Mouse (Mus musculus): ENCODE results near the gene Fbln1. TPM values are rescaled to one million over a fixed set of nuclear protein-coding genes. Genes with fewer than 3 reads are reported as not detected.

The Fbln1 gene
- not detected in 2 replicates for polyA plus RNA-seq (2012; ENCODE audit: insufficient read depth, insufficient read length, missing spikeins)

DNA sequence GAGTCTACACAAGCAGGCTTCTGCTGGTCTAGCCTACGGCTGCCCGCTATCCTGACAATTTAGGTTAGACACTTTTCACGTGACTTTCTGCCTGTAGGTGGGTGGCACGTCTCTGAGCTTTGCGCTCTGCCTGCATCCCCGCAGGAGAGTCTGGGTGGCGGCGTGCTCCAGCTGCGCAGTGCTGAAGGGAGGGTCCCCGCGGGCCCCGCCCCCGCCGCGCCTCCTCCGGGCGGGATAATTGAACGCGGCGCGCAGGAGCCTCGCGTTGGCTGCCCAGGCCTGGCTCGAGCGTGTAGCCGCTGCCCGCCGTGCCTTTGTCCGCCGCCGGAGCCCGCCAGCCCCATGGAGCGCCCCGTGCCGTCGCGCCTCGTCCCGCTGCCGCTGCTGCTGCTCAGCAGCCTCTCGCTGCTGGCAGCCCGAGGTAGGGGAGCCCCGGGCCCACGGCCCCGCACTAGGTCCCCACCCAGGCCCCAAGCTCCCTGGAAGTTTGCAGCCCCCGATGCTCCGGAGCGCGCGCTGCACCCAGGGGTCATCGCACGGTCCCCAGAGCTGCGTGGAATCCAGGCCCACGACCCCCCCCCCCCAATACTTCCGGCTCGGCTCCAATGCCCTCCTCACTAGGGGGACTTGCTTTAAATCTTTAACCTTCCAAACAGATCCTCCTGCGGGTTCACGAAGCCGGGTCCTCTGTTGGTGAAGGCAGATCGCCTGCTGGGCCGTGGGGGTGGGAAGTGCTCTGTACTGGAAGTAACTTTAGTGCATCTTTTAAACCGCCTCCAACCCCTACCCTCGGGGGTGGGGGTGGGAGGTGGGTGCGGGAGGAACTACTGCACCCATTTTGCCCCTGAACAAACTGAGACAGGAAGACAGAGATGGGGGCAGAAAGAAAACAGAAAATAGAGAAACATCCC, at the start of gene Fbln1:
Gene Fbln1, plus strand, starts transcription at position 158 of the 911 bp plus-strand sequence.
- H3K4me1 ChIP-seq (ENCODE audit: control insufficient read depth, insufficient read depth, low read length) = no peaks in the 10 kb centered on the region
- no peak within 1 kb of the TSS for H3K27ac ChIP-seq (ENCODE audit: insufficient read depth, low read depth, low read length)
- peak within 1 kb of the TSS; percentile 19; the same call in 1 of the 2 replicates for H3K4me3 ChIP-seq (ENCODE audit: insufficient read depth, low read length)
- TF ChIP-seq CTCF (IDR thresholded peaks at IDR 0.05; ENCODE audit: low read depth, low read length) = no peak
- TF ChIP-seq POLR2A (IDR thresholded peaks at IDR 0.05; ENCODE audit: borderline replicate concordance, low read depth, low read length) = no peak

DNA sequence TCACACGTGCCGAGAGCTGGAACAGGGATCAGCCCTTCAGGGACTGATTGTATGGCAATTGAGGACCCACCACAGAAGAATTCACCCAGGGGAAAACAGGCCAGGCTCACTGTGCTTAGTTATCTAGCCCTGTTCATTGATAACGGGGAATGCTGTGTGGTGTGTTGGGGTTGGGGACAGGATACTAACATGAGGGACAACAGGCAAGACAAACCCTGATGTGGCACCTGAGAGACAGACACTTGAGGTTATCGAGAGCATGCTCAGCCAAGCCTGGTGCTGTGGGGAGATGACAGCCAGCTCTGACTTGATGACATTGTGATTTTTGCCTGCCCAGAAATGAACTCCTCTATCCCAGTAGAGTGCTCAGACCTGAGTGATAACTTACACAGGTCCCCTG, 49.6 kb upstream of the Fbln1 start:
- Histone ChIP-seq H3K4me3 (ENCODE audit: insufficient read depth, low read length) (no peak overlapping the region), H3K27ac (ENCODE audit: insufficient read depth, low read depth, low read length) (no peak overlapping the region), H3K4me1 (ENCODE audit: control insufficient read depth, insufficient read depth, low read length) (no peaks in the 10 kb centered on the region)
- TF ChIP-seq CTCF (IDR thresholded peaks at IDR 0.05; ENCODE audit: low read depth, low read length) = no peak
- TF ChIP-seq POLR2A (IDR thresholded peaks at IDR 0.05; ENCODE audit: borderline replicate concordance, low read depth, low read length) = no peak

DNA sequence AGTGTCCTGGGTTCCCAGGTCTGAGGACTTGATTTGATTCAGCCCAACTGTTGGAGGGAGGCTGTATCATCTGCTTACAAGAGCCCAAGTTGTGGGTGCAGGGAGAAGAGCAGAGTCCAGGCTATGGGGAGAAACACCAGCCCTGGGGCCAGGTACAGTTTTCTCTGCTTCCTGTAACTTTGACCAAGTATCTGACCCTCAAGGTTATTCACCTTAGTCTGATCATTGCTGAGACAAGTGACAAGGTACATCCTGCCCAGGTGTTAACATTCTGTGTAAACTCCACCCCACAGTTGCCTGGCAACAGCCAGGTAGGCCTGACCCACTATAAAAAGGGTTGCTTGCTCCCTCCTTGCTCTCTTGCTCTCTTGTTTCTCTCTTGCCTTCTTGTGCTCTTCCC, 44.3 kb upstream of the Fbln1 start:
- no peak overlapping the region for H3K4me3 ChIP-seq (ENCODE audit: insufficient read depth, low read length)
- H3K27ac ChIP-seq (ENCODE audit: insufficient read depth, low read depth, low read length) = no peak overlapping the region
- no peak for TF ChIP-seq CTCF (IDR thresholded peaks at IDR 0.05; ENCODE audit: low read depth, low read length)
- no peak for TF ChIP-seq POLR2A (IDR thresholded peaks at IDR 0.05; ENCODE audit: borderline replicate concordance, low read depth, low read length)
- H3K4me1 ChIP-seq (ENCODE audit: control insufficient read depth, insufficient read depth, low read length) = no peaks in the 10 kb centered on the region

DNA sequence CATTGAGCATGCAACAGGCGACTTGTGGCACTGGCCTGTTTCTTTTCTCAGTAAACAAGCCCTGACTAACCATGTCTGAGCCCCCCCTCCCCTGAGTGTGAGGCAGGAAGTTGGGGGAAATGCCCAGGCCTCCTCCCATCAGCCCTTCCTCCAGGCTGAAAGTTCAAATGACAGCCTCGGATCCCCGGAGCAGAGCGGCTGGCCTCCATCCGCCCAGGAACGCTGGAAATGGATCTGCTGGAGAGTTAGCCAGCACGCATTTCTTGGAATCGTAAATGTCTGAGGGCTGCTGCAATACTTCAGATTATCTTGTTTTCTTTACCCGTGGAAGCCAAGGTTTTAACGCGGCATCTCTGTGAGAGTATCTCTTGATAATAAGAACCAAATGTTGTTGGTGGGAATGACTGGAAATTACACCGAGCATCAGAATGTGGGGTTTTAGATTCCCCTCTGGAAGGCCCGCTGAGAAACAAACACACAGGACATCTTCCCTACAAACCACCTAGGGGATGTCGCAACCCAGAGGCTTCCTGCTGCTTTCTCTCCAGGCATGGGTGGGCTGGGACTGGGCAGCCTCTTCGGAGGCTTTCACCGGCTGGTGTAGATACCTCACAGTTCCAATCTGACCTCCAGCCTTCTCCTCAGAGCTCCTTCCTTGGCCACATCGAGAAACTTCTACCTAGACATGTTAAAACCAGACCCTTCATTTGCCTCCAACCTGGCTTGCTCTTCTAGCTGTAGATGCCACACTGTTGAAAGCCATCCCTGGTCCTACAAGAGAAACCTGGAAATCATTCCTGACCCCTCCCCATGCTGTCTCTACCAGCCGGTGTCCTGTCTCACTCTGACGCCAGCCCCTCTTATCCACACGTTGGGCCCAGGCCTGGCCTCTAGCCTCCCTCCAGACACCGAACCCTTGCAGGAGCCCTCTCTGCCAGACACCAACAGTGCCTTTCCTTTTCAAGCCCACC, 42.8 kb upstream of the Fbln1 start:
- Histone ChIP-seq H3K27ac (ENCODE audit: insufficient read depth, low read depth, low read length) (no peak overlapping the region), H3K4me3 (ENCODE audit: insufficient read depth, low read length) (no peak overlapping the region), H3K4me1 (ENCODE audit: control insufficient read depth, insufficient read depth, low read length) (no peaks in the 10 kb centered on the region)
- no peak for TF ChIP-seq CTCF (IDR thresholded peaks at IDR 0.05; ENCODE audit: low read depth, low read length)
- TF ChIP-seq POLR2A (IDR thresholded peaks at IDR 0.05; ENCODE audit: borderline replicate concordance, low read depth, low read length) = no peak

DNA sequence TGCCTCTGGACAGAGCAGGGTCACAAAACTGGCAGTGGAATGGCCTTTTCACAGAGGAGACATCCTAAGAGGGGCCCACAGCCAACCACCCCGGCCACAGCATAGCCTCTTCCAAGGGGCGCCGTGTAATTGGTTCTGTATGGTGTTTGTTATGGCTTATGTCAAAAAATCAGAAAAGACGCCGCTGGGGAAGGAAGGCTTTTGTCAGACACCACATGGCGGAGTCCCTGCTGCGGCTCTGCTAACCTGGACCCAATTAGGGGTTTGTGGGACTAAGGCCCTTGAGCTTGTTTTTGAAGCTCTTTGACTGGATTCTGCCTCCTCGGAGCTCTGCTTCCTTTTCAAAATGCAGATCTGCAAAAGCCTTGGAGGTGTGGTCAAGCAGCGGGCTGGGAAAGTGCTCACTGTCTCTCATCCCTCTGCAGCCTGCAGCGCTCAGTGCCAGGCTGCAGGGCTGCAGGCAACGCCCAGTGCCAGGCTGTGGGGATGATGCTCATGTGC, 39.3 kb upstream of the Fbln1 start:
- H3K4me1 ChIP-seq (ENCODE audit: control insufficient read depth, insufficient read depth, low read length) = no peaks in the 10 kb centered on the region
- H3K4me3 ChIP-seq (ENCODE audit: insufficient read depth, low read length) = no peak overlapping the region
- no peak overlapping the region for H3K27ac ChIP-seq (ENCODE audit: insufficient read depth, low read depth, low read length)
- TF ChIP-seq CTCF (IDR thresholded peaks at IDR 0.05; ENCODE audit: low read depth, low read length) (no peak), POLR2A (IDR thresholded peaks at IDR 0.05; ENCODE audit: borderline replicate concordance, low read depth, low read length) (no peak)

DNA sequence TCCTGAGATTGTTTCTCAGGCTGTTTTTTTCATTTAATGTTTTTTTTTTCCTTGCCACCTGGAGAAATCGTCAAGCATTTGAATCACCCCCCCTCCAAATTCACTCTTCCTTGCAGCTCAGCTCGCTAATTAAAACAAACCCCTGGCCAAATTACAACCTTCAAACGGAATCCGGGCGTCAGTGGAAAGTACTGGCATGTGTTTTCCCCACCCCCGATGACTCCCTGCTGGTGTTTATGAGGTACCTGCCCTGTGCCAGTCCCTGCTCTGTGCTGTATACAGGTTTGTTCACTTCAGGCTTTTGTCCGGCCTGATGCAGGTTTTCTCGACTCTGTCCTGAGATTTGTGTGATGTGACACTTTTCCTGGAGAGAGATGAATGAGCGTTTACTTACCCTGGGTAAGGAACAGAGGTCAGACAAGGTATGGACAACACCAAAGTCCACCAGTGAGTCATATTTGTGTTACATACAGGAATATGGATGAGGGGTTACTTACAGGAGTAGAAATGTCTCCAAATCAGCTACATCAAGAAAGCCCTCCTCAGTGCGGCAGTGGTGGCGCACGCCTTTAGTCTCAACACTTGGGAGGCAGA, 38.6 kb upstream of the Fbln1 start:
- TF ChIP-seq CTCF (IDR thresholded peaks at IDR 0.05; ENCODE audit: low read depth, low read length) = no peak
- TF ChIP-seq POLR2A (IDR thresholded peaks at IDR 0.05; ENCODE audit: borderline replicate concordance, low read depth, low read length) = no peak
- no peak overlapping the region for H3K4me3 ChIP-seq (ENCODE audit: insufficient read depth, low read length)
- no peak overlapping the region for H3K27ac ChIP-seq (ENCODE audit: insufficient read depth, low read depth, low read length)
- H3K4me1 ChIP-seq (ENCODE audit: control insufficient read depth, insufficient read depth, low read length) = no peaks in the 10 kb centered on the region

DNA sequence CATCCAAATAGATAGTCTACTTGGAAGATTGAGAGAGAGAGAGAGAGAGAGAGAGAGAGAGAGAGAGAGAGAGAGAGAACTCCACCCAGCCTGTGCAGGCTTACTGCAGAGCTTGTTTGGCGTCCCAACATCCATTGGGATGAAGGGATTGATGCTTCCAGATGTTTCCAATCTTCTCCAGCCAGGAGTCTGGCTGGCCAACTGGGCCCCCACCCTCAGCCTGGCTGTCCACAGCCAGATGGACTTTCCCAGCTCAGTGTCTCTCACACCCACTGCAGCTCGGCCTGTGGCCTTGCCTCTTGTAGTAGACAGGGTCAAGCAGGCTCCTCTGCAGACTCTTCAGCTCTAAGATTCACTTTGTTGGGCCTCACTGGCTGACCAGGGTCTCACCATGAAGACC, 33.7 kb upstream of the Fbln1 start:
- H3K4me1 ChIP-seq (ENCODE audit: control insufficient read depth, insufficient read depth, low read length) = no peaks in the 10 kb centered on the region
- no peak overlapping the region for H3K27ac ChIP-seq (ENCODE audit: insufficient read depth, low read depth, low read length)
- no peak overlapping the region for H3K4me3 ChIP-seq (ENCODE audit: insufficient read depth, low read length)
- TF ChIP-seq POLR2A (IDR thresholded peaks at IDR 0.05; ENCODE audit: borderline replicate concordance, low read depth, low read length) (no peak), CTCF (IDR thresholded peaks at IDR 0.05; ENCODE audit: low read depth, low read length) (no peak)

DNA sequence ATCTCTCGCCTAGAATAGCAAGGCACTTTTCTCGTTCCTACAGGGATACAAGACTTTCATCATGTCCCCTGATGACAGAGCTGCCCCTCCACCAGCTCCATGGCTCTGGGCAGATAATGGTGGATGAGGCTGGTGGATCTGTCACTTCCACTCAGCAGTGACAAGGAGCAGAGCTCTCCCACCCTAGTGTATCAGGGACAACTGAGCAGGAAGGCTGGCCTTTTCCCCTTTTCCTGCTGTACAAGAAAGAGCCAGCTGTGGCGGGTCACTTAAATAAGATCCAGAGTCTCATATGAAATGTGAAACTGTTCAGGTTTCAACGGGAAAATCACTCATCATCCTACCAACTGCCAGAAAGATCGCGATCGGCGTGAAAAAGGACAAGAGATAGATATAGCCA, 32.3 kb upstream of the Fbln1 start:
- TF ChIP-seq POLR2A (IDR thresholded peaks at IDR 0.05; ENCODE audit: borderline replicate concordance, low read depth, low read length) (no peak), CTCF (IDR thresholded peaks at IDR 0.05; ENCODE audit: low read depth, low read length) (no peak)
- Histone ChIP-seq H3K4me3 (ENCODE audit: insufficient read depth, low read length) (no peak overlapping the region), H3K4me1 (ENCODE audit: control insufficient read depth, insufficient read depth, low read length) (no peaks in the 10 kb centered on the region), H3K27ac (ENCODE audit: insufficient read depth, low read depth, low read length) (no peak overlapping the region)

DNA sequence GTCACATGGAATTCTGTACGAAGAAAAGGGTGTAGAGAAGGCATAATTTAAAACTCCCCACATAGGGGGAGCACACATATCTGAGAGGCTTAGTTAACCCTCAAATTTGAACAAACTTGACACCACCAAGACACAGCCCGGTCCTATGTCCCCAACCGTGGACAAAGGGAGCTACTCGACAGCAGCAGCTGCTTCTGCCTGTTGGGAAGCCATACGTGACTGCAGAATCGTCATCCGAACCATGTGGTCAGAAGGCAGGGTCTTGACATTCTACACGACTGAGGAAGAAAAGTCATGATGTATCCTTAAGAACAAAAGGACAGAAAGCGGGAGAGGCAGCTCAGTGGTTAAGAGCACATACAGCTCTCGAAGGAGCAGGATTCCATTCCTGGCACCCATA, 31.7 kb upstream of the Fbln1 start:
- H3K4me3 ChIP-seq (ENCODE audit: insufficient read depth, low read length) = no peak overlapping the region
- no peak overlapping the region for H3K27ac ChIP-seq (ENCODE audit: insufficient read depth, low read depth, low read length)
- no peaks in the 10 kb centered on the region for H3K4me1 ChIP-seq (ENCODE audit: control insufficient read depth, insufficient read depth, low read length)
- TF ChIP-seq POLR2A (IDR thresholded peaks at IDR 0.05; ENCODE audit: borderline replicate concordance, low read depth, low read length) (no peak), CTCF (IDR thresholded peaks at IDR 0.05; ENCODE audit: low read depth, low read length) (no peak)

All from bone marrow macrophage, adult 2 months (primary cell).